Mouse (Mus musculus): ENCODE results near the gene Ccm2. TPM values are rescaled to one million over a fixed set of nuclear protein-coding genes. Genes with fewer than 3 reads are reported as not detected.

Gene Ccm2
- total RNA-seq, 1 experiment from 2014 or later = 39.4 TPM

DNA sequence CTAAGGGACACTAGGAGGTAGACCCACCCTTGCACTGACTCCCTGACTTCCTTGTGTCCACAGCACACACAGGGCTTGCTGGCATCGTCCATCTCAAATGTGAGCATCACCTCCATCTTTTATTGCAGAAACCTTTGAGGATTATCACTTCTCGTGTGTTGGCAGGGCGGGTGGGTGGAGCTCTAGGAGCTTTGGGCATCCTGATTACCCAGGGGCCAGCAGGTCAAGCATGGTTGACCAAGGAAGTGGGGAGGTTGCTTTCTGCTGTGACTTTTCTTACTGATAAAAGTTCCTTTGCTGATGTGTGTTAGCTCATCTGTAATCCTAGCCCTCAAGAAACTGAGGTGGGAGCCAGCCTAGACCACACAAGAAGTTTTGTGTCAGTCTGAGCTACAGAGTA, 29.5 kb downstream of the Ccm2 start:
- no peak for ATAC-seq (replicated peaks; ENCODE audit: low read depth, poor library complexity, severe bottlenecking)

DNA sequence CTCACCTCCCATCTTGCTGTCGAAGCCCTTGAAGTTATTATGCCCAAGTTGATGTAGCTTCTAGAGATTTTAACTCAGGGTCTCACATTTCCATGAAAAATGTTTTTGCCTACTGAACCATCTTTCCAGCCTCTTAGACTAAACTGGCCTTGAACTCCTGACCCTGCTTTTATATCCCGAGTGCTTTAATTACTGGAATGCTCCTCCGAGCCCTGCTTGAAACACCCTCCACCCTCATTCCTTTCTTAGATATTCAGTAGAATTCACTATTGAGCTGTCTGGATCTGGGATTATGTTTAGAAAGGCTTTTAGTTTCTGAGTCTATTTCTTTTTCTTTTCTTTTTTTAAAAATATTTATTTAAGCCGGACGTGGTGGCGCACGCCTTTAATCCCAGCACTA, 32.7 kb downstream of the Ccm2 start:
- ATAC-seq (replicated peaks; ENCODE audit: low read depth, poor library complexity, severe bottlenecking) = no peak

DNA sequence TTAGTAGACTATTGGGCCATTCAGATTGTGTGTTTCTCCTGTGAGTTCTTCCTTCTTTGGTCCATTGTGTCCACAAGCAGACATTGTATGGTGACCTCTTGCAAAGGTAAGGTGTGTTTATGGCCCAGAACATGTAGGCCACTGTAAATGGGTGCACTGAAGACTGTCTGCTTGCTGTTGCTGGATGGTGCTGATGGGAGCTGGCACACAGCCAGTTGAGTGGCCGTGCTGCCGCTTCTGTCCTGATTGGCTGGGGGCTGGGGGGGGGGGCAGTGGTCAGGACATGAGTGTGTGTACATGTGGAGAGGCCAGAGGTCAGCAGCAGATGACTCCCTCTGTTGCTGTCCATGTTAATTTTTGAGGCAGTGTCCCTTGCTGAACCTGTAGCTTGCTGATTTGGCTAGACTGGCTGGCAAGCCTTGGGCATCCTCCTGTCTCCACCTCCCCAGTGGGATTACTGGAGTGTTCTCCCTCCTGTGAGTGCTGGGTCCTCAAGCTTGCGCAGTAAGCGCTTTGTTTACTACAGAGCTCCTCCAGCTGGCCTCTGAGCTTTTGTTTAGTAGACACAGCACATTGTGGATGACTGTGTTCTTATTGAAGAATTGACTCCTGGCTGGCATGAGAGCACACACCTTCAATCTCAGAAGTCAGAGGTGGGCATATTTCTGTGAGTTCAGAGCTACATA, 33.5 kb downstream of the Ccm2 start:
- ATAC-seq (replicated peaks; ENCODE audit: low read depth, poor library complexity, severe bottlenecking) = no peak

DNA sequence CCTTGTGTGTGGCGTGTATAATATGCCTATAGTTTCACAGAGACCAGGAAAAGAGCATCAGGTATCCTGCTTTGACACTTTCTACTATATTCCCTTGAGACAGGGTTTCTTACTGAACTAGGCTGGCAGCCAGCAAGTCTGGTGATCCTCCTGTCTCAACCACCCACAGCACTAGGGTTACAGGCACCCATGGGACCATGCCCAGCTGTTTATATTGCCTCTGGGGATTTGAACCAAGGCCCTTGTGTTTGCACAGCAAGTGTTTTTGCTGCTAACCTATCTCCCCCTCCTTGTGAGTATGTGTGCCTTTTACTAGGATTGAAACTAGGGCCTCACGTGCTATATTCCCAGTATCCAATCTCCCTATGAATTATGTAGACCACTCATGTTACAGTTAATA, 34.9 kb downstream of the Ccm2 start:
- no peak for ATAC-seq (replicated peaks; ENCODE audit: low read depth, poor library complexity, severe bottlenecking)

DNA sequence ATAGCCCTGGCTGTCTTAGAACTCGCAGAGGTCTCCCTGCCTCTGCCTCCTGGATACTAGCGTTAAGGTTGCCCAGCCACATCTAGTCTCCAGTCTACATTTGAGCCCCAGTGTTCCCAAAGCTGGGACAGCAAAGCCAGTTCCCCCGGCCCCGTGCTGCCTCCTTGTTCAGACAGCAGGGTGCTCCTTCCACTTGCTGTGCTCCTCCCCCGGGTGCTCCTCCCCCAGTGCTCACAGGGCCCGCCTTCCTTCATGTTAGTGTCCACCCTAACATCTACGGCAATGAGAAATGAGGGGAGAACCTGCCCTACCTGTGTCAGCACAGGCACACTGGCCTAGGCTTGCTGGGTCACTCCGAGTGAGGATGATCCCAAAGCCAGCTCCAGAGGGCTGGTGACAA, 39.1 kb downstream of the Ccm2 start:
- ATAC-seq (replicated peaks; ENCODE audit: low read depth, poor library complexity, severe bottlenecking) = no peak

DNA sequence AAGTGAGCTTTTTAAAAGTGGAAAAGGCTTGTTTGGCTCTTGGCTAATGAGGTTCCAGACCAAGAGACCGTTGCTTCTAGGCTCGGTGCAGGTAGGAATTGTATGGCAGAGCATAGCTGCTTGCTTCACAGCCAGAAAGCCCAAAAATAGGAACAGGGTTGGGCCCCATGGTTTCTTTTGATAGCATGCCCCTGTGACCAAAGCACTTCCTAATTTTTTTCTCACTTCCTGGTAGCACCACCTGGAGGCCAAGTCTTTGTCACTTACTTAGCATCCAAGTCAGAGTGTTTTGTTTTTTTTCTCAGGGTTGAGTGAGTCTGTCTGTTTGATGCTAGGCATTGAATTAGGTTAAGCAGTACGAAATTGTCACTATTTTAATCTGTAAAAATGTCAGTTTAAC, 40.0 kb downstream of the Ccm2 start:
- peak; percentile 84 for ATAC-seq (replicated peaks; ENCODE audit: low read depth, poor library complexity, severe bottlenecking)

DNA sequence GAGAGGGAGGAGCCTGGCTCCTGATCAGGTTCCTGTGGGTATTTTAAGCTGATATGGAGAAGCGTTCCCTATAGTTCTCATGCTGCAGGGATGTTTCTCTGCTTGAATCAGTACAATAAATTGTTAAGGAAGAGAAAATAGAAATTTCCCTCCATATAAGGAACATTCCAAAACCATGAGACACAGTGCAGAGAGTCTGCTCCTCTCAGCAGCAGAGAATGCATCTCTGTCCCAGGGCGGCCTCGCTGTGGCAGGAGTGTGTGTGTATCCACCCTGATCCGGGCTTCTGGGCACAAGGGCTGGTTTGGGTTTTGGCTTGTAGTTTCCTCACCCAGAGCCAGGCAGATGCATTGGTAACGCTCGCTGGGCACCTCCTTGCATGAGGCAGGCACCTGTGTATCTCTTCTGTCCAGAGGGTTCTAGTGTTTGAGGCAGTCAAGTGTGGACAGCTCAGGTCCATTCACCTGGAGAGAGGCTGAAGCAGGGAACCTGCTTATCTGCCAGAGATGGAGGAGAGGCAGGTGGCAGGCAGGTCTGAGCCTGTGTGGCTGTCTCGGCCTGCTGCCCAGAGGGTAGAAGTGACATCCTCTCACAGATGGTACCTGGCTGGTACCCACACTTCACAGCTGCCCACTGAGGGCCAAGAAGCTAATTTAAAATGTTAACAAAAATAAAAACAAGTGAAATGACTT, 40.7 kb downstream of the Ccm2 start:
- ATAC-seq (replicated peaks; ENCODE audit: low read depth, poor library complexity, severe bottlenecking) = no peak

DNA sequence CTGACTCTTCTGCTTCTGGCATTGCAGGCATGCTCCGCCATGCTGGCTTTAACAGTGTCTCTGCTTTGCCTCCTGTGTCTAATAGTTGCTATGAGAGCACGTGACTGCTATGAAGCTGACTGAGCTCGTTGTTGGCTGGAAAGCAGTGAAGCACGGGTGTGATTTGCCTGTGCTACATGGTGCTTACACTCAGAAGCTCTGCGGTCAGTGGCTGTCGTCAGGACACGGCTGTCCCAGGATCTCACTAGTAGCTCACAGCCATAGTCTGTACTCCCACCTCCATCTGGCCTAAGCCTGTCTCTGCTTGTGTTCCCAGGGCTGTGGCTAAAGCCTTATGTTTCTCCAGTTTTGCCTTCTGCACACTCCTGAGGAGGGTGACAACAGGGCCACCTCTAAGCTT, 41.6 kb downstream of the Ccm2 start:
- ATAC-seq (replicated peaks; ENCODE audit: low read depth, poor library complexity, severe bottlenecking) = no peak

DNA sequence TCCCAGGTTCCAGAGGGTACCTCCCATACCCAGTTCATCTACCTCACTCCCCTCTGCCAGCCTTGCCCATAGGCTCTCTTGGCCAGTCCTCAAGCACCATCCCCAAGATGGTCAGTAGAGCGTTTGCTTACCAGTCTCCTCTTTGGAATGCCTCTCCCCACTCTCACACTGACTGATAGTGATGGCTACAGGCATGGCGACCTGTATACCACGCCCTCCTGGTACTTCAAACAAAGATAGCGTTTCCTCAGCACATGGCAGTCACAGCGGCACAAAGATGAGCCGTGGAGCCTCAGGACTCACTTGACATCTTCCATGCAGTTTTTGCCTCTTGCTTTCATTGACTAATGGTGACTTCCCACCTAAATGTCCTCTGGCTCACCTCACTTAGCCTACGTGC, 43.2 kb downstream of the Ccm2 start:
- no peak for ATAC-seq (replicated peaks; ENCODE audit: low read depth, poor library complexity, severe bottlenecking)

DNA sequence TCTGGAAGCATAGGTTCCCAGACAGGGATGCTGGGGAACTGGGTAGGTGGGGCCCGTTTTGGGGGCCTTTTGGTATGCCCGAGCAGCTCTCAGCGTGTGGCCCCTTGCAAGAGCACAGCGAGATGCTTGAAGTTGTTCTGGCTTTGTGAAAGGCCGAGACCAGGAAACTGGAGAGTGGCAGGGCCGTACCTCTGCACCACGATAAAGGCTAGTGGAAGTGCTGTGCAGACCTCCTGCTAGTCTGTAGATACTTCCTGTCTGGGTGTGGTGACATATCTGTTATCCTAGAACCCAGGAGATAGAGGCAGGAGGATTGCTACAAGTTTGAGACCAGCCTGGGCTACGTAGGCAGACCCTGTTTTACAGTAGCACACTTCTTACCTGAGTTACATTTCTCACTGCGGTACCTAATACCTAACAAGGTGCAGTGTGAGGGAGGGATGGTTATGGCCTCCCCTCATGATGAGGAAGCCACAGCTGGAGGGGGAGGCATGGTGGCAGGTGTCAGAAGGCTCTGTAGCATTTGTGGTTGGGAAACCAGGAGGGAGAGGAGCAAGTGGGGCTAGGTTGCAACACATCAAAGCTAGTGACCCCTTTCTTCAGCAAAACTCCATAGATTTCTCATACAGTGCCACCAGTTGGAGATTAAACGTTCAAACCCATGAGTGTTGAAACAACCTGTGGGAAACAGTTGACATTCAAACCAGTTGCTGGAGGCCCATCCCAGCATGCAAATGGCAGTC, 44.4 kb downstream of the Ccm2 start:
- ATAC-seq (replicated peaks; ENCODE audit: low read depth, poor library complexity, severe bottlenecking) = no peak

DNA sequence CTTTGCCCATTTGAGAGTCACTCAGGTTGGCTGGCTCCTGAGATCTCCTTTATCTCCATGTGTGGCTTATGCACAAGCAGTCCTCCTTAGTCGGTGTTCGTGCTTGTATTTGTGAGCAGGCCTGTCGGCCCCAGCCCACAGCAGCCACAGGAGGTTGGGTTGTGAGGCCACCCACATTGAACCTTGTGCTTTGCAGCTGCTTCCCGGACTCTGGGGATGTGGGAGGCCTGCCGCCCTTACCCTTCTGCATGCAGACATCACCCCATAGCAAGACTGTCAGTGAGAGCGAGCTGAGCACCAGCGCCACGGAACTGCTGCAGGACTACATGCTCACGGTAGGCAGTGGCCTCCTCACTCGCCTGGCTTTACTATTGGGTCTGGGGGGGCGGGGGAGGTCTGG, 46.7 kb downstream of the Ccm2 start:
- ATAC-seq (replicated peaks; ENCODE audit: low read depth, poor library complexity, severe bottlenecking) = no peak

DNA sequence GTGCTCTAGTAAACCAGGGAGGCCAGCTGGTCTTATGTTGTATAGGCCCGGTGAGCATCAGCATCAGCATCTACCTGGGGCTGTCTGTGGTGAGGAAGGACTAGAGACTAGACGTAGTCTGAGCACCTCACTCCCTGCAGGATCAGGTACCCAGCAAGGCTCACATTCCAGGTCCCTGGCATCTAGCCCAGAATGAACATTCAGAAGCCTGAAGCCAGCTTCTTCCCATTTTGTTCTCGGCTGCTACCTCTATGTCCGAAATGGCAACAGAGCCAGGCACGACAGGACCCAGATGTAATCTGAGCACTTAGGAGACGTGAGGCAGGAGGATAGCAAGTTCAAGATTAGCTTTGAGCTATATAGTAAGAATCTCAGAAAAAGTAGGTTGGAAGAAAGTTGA, 48.2 kb downstream of the Ccm2 start:
- ATAC-seq (replicated peaks; ENCODE audit: low read depth, poor library complexity, severe bottlenecking) = no peak

DNA sequence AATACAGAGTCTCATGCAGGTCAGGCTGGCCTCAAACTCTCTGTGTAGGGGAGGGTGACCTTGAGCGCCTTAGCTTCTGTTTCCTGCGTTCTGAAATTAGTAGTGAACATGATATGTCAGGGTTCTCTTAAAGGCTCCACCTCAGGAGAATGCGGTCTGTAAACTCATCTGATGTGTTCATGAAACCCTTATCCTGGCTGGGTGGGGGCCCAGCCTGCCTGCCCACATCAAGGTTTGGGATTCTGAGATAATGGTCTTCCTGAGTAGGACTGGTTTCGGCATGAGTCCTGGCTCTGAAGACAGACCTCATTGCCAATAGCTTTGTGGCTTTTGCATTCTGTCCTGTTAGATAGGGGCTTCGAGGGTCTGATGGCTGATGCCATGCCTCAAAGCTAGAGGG, 48.7 kb downstream of the Ccm2 start:
- peak; percentile 10 for ATAC-seq (replicated peaks; ENCODE audit: low read depth, poor library complexity, severe bottlenecking)

DNA sequence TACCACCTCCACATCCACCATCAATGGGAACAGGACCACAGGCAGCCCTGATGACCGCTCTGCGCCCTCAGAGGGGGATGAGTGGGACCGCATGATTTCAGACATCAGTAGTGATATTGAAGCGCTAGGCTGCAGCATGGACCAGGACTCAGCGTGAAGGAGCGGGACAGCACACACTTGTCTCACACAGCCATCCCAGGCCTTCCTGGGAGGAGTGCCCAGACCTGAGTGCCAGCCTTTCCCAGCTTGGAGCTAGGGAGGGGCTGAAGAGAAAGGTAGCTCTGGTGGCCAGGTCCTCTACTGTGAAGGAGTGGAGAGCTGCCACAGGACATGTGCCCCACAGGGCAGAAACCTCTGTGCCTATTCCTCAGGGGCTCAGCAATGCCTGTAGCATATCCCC, 49.5 kb downstream of the Ccm2 start:
- no peak for ATAC-seq (replicated peaks; ENCODE audit: low read depth, poor library complexity, severe bottlenecking)

DNA sequence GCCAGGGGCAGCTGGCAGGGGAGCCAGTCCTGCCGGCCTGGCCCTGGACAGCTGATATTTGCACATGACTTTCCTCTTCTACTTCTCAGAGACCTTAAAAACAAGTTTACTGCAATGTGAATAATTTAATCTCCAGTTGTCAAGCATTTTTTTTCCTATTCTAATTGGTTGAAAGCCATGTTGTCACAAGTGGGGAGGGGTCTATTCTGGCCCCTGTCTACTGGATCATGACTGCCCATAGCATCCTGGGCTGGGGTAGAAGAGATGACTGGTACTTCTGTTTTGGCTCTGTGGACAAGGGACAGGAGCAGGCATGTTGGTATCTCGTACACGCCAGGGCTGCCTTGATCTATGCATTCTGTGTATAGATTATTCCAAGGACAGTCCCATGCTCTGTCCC, 49.9 kb downstream of the Ccm2 start:
- no peak for ATAC-seq (replicated peaks; ENCODE audit: low read depth, poor library complexity, severe bottlenecking)

DNA sequence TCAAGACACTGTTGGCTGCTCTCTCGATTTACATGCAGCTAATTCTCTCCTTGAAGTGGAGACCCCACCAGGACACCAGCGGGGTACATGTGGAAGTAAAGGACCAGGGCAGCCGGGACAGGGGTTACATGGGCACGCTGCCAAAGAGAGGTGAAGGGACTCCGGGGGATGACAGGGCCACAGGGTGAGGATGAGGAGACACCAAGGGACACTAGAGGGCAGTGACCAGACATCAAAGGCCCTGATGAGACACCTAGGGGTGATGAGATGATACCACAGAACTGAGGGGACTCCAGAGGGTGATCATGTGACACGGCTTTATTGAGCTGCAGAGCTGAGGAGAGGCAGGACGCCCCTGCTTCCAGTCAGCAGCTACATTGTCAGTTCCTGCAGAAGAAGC, 50.8 kb downstream of the Ccm2 start:
- no peak; the same call in 1 of the 2 replicates for ATAC-seq (replicated peaks; ENCODE audit: low read depth, poor library complexity, severe bottlenecking)

DNA sequence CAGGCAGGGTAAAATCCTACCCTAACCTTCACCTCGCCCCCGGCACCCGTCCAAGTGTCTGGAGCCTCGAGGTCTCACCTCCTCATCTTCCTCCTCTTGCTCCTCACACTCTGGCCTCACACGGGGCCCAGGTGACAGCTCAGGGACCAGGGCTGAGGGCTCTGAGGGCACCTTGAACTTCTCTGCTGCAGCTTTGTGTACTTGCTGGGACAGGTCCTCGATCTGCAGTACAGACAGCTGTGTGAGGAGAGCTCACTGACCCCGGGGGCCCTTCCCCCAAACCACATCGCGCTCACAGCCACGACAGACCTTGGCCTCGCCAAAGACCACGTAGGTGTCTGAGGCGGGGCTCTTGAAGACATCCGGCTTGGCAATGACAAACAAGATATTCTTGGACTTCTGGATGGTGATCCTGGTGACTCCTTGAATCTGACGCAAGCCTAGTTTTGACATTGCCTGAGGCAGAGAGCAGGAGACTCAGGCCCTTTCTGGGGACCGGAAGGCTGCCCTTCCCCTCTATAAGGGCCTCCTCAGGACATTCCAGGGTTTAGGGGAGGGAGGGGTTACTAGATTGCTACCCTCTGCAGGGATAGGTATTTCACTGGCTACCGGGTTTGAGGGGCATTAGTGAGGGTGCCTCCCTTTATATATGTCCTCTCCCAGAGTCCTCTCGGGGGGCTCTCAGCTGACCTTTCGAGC, 51.7 kb downstream of the Ccm2 start:
- no peak for ATAC-seq (replicated peaks; ENCODE audit: low read depth, poor library complexity, severe bottlenecking)

DNA sequence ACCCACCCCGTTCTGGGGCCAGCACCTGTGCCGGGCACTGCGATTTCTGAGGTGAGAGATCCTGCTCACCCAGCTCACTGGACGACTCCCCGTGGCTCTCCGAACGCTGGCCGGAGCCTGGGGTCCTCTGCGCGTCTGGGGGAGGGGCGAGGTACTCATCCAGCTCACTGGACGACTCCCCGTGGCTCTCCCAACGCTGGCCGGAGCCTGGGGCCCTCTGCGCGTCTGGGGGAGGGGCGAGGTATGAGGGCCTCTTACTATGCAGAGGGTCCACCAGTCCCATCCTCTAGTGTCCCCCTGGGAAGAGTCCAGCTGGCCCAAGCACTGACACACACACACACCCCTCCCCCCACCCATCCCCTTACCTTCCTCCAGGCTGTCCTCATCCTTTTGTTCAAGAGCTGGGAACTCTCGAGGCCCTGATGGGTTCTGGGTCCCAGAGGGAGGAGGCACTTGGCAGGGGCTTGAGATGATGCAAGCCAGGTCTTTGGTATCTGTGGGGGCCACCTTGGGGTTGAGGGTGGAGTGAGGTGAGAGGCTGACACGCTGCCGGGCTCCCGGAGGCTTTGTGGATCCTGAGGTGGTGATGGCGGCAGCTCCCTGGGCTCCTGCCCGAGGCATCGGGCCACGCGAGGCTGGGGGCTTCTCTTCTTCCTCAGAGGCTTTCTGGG, 52.5 kb downstream of the Ccm2 start:
- no peak for ATAC-seq (replicated peaks; ENCODE audit: low read depth, poor library complexity, severe bottlenecking)

DNA sequence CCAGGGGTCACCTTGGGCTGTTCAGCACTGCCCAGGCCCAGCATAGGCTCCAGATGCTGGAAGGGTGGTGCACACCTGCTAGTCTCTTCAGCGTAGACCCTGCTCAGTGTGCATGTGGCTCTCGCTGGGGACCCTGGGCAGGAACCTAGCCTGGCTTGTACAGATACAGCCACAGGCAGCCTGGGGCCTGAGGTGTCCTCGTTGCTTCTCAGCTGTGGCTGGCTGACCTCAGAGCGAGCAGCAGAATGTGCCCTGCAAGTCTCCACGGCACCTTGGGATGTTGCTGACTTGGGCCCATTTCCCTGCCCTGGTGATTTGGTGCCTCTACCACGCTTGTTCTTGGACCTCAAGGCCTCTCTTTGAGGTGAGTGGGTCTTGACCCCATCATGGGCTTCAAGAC, 53.1 kb downstream of the Ccm2 start:
- no peak for ATAC-seq (replicated peaks; ENCODE audit: low read depth, poor library complexity, severe bottlenecking)

DNA sequence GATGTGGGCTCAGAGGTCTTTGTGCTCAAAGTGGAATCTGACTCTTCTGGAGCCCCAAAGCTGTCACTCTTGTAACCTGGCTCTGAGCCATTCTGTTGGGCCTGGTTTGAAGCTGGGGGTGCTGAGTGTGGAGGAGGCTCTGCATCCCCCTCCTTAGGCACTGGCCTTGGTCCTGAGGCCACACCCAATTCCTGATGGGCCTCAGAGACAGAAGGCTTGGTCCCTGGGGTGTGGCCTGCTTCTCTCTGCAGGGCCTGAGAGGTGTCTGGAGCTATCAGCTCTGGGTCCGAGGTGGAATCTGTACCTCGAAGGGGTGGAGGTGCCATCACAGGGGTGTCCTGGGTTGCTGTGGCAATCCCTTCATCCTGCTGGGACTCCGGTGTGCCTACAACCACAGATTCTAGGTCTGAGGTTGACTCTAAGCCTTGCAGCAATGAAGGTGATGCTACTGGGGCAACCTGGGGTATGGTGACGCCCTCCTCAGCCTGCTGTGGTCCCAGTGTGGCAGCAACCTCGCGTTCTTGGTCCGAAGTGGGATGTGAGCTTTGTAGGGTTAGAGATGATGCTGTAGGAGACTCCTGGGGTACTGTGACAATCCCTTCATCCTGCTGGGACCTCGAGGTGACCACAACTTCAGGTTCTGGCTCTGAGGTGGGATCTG, 53.7 kb downstream of the Ccm2 start:
- no peak for ATAC-seq (replicated peaks; ENCODE audit: low read depth, poor library complexity, severe bottlenecking)

Measured in common myeloid progenitor, adult 5-6 weeks (primary cell).